Mouse (Mus musculus) ES-Bruce4 (cell line): ENCODE measurements at regions not wholly inside any gene's neighbourhood (a gene's known extent, or its start where the extent isn't known, plus 50 kb on each side); places are given as distances from the start of the nearest gene placed in this dataset.

Experiments used
- CTCF ChIP-seq: IDR thresholded peaks from one replicate; pipeline ENCODE4 v1.8.1; 2011; ENCODE audit warnings: low read depth, low read length
- EP300 ChIP-seq: IDR thresholded peaks from 2 replicates; pipeline ENCODE4 v1.6.1; 2011; ENCODE audit warnings: low read depth, low read length; ENCODE audit not compliant: insufficient read depth
- POLR2A ChIP-seq: IDR thresholded peaks from one replicate; pipeline ENCODE4 v1.8.1; 2011; ENCODE audit warnings: low read length; ENCODE audit not compliant: insufficient read depth

DNA sequence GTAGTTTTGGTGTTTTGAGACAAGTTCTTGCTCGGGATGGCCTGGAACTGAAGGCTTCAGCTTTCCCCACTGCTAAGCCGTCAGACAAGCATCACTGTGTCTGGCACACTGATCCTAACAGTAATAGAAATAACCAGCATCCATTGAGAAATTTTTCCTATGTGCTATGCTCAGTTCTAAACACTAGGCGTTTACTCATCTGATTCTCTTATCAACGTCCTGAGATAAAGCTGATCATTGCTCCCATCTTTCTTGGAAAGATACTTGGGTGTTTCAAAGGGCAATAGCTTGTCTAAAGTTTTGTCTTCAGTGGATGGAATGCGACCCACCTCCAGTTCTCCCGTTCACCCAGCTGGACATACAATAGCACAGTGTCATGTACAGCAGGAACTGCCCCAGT, 316.7 kb upstream of the Satb1 start:
- TF ChIP-seq CTCF (no peak), EP300 (no peak), POLR2A (no peak)
